Mouse (Mus musculus): ENCODE data around the gene Traf3ip3. TPM values are rescaled to one million over a fixed set of nuclear protein-coding genes. Genes with fewer than 3 reads are reported as not detected.
A peak's percentile ranks its signal among the peaks of the same experiment; 100 is the strongest.

The Traf3ip3 gene
- total and polyA plus RNA-seq, 3 experiments, result 5.2 to 9.7 TPM; not detected in 1

DNA sequence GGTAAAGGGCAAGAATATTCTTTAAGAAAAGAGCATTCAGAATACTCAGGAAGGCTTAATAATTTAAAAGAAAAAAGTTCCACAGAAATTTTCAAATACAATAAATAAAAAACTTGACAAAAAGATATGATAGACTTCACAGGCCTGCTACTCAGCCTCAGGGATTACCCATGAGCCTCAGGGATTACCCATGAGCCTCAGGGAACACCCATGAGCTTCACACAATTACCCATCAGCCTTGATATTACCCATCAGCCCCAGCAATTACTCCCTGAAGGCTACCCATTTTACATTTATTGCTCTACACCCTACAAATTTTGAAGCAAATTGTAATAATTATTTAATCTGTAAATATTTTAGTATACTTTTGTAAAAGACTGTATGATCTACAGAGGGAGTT is 69.1 kb downstream of the Traf3ip3 start:
- no peaks in the 10 kb centered on the region for H3K9me3 ChIP-seq (replicated peaks; ENCODE audit: insufficient read depth, low read length)
- peaks cover 21% of the 10 kb centered on the region for H3K79me2 ChIP-seq (ENCODE audit: control insufficient read depth, insufficient read depth, low read length, poor library complexity)
- H3K9ac ChIP-seq (ENCODE audit: control insufficient read depth, low read depth, low read length, poor library complexity, severe bottlenecking), result no peak overlapping the region
- H3K27me3 ChIP-seq (ENCODE audit: control insufficient read depth in 1 of 2, insufficient read depth in 2 of 2, low read length in 2 of 2), result 0 out of 4 replicates have a peak, but pooled peaks cover 0 to 2% of the 10 kb centered on the region in 2 experiments
- H3K4me3 ChIP-seq (ENCODE audit: control insufficient read depth in 1 of 2, insufficient read depth in 1 of 2, low read depth in 2 of 2, low read length in 2 of 2), result no peak overlapping the region
- peaks cover 2 to 12% of the 10 kb centered on the region in 2 experiments; a peak in 3 of 4 replicates for H3K36me3 ChIP-seq (ENCODE audit: control insufficient read depth in 1 of 2, insufficient read depth in 2 of 2, low read length in 2 of 2)
- peak; percentile 55 for DNase-seq (ENCODE audit: low read depth, low spot score)
- peak in 1 of 2 experiments; percentile 49; a peak in 2 of 4 replicates for TF ChIP-seq POLR2A (IDR thresholded peaks at IDR 0.05; ENCODE audit: control insufficient read depth in 1 of 2, insufficient read depth in 1 of 2, low read depth in 1 of 2, low read length in 2 of 2, poor library complexity in 1 of 2)
- TF ChIP-seq KAT2A (conservative IDR thresholded peaks at IDR 0.05; ENCODE audit: low read depth, low read length), result peak; percentile 50
- peak; percentile 78 for TF ChIP-seq HCFC1 (IDR thresholded peaks at IDR 0.05; ENCODE audit: low read depth, low read length)
- TF ChIP-seq TBP (IDR thresholded peaks at IDR 0.05; ENCODE audit: low read depth, low read length), result 0 out of 2 replicates have a peak, but pooled peaks have one; percentile 39
- TF ChIP-seq MYC (IDR thresholded peaks at IDR 0.05; ENCODE audit: low read depth, low read length), result peak; percentile 70; the same call in 1 of the 2 replicates
- no peak for TF ChIP-seq ZKSCAN1 (IDR thresholded peaks at IDR 0.05; ENCODE audit: low read depth, low read length)
- H3K4me1 ChIP-seq (ENCODE audit: control insufficient read depth in 1 of 2, insufficient read depth in 2 of 2, low read length in 2 of 2), result peaks cover 2 to 12% of the 10 kb centered on the region in 2 experiments; a peak in 3 of 4 replicates
- H3K27ac ChIP-seq (ENCODE audit: control insufficient read depth, low read depth, low read length), result no peak overlapping the region

DNA sequence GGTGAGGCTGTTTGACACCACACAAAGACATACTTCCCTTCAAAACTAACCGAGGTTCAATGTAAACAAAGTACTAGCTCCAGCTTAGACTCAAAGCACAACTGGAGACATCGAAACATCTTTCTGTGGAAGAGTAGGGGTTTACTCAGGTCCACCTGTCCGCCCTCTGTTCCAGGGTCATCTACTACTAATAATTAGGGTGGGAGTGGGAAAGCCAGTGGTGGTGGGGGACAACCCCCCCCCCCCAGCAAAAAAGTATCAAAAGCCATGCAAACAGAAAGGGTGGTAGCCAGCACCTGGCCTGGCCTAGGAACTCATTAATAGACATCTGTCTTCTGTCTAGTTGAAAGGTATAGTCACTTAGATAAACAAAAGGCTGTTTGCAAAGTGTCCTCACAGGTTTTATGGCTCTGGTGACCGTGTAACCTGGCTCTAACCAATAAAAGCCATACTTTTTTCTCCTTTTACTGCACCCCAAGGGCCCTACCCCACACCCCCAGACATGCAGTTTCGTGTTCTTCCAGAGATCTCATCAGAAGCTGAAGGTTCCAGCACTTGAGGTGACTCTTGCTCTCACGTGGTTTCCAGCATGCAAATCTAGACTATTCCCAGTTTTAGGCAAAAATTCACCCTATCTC is 70.1 kb downstream of the Traf3ip3 start:
- Histone ChIP-seq H3K9me3 (replicated peaks; ENCODE audit: insufficient read depth, low read length) (no peaks in the 10 kb centered on the region), H3K4me3 (ENCODE audit: control insufficient read depth in 1 of 2, insufficient read depth in 1 of 2, low read depth in 2 of 2, low read length in 2 of 2) (no peak overlapping the region), H3K79me2 (ENCODE audit: control insufficient read depth, insufficient read depth, low read length, poor library complexity) (peaks cover 25% of the 10 kb centered on the region), H3K9ac (ENCODE audit: control insufficient read depth, low read depth, low read length, poor library complexity, severe bottlenecking) (no peak overlapping the region; the same call in 1 of the 2 replicates), H3K27me3 (ENCODE audit: control insufficient read depth in 1 of 2, insufficient read depth in 2 of 2, low read length in 2 of 2) (no peaks in the 10 kb centered on the region), H3K27ac (ENCODE audit: control insufficient read depth, low read depth, low read length) (no peak overlapping the region), H3K4me1 (ENCODE audit: control insufficient read depth in 1 of 2, insufficient read depth in 2 of 2, low read length in 2 of 2) (peaks cover 2 to 16% of the 10 kb centered on the region in 2 experiments; a peak in 3 of 4 replicates), H3K36me3 (ENCODE audit: control insufficient read depth in 1 of 2, insufficient read depth in 2 of 2, low read length in 2 of 2) (peaks cover 2 to 21% of the 10 kb centered on the region in 2 experiments)
- TF ChIP-seq MAZ (IDR thresholded peaks at IDR 0.05; ENCODE audit: low read depth, low read length) (no peak), USF2 (IDR thresholded peaks at IDR 0.05; ENCODE audit: borderline replicate concordance in 1 of 2, insufficient read depth in 1 of 2, low read depth in 1 of 2, low read length in 2 of 2) (no peak), UBTF (IDR thresholded peaks at IDR 0.05; ENCODE audit: borderline replicate concordance, insufficient read depth, low read depth, low read length) (no peak), ZNF384 (IDR thresholded peaks at IDR 0.05; ENCODE audit: low read depth, low read length) (no peak), SMC3 (IDR thresholded peaks at IDR 0.05; ENCODE audit: low read depth, low read length) (no peak), ZMIZ1 (IDR thresholded peaks at IDR 0.05; ENCODE audit: low read depth, low read length) (no peak), CHD1 (IDR thresholded peaks at IDR 0.05; ENCODE audit: low read depth, low read length) (no peak), ZKSCAN1 (IDR thresholded peaks at IDR 0.05; ENCODE audit: low read depth, low read length) (no peak), MEF2A (IDR thresholded peaks at IDR 0.05; ENCODE audit: extremely low read depth, insufficient replicate concordance, low read depth, low read length, poor library complexity, severe bottlenecking) (no peak), HCFC1 (IDR thresholded peaks at IDR 0.05; ENCODE audit: low read depth, low read length) (no peak), TBP (IDR thresholded peaks at IDR 0.05; ENCODE audit: low read depth, low read length) (no peak), ELF1 (IDR thresholded peaks at IDR 0.05; ENCODE audit: low read depth, low read length) (no peak), KAT2A (conservative IDR thresholded peaks at IDR 0.05; ENCODE audit: low read depth, low read length) (no peak), POLR2AphosphoS2 (IDR thresholded peaks at IDR 0.05; ENCODE audit: low read length) (no peak), MYC (IDR thresholded peaks at IDR 0.05; ENCODE audit: low read depth, low read length) (no peak), CTCF (IDR thresholded peaks at IDR 0.05 in 2 of 3, conservative IDR thresholded peaks at IDR 0.05 in 1 of 3; ENCODE audit: control insufficient read depth in 1 of 3, insufficient read depth in 1 of 3, low read depth in 2 of 3, low read length in 3 of 3, poor library complexity in 1 of 3, severe bottlenecking in 1 of 3) (no peak), GATA1 (IDR thresholded peaks at IDR 0.05; ENCODE audit: low read depth, low read length) (no peak)
- DNase-seq (ENCODE audit: low read depth, low spot score), result no peak

All from MEL (cell line).